Mouse (Mus musculus) liver, adult 2 months (tissue): ENCODE data around the gene Spata2. TPM values are rescaled to one million over a fixed set of nuclear protein-coding genes. Genes with fewer than 3 reads are reported as not detected.
A peak's percentile ranks its signal among the peaks of the same experiment; 100 is the strongest.

Source experiments
- DNase-seq: peaks from one replicate; pipeline ENCODE4 v3.0.0-alpha.2; 2011; ENCODE audit warnings: low read depth, low spot score; ENCODE audit errors: extremely low read depth
- H3K27ac ChIP-seq: fragments of 200-500 bp; replicated peaks from 2 replicates; pipeline ENCODE4 v1.5.1; 2012; ENCODE audit warnings: low read depth, mild to moderate bottlenecking, control low read depth, inconsistent platforms, low read length; ENCODE audit not compliant: insufficient read depth
- H3K27me3 ChIP-seq: fragments of 200-500 bp; 2 replicates; pipeline ENCODE4 v1.6.1; 2012; ENCODE audit warnings: mild to moderate bottlenecking, moderate library complexity, low read length, inconsistent platforms; ENCODE audit not compliant: control insufficient read depth, insufficient read depth
- H3K36me3 ChIP-seq: fragments of 200-500 bp; 2 replicates; pipeline ENCODE4 v1.6.1; 2012; ENCODE audit warnings: low read length, inconsistent platforms; ENCODE audit not compliant: control insufficient read depth, insufficient read depth
- H3K4me1 ChIP-seq: fragments of 200-500 bp; 2 replicates; pipeline ENCODE4 v1.6.1; 2011; ENCODE audit warnings: low read length; ENCODE audit not compliant: control insufficient read depth, insufficient read depth
- H3K4me3 ChIP-seq: fragments of 200-500 bp; 2 replicates; pipeline ENCODE4 v1.5.1; 2011; ENCODE audit warnings: low read depth, mild to moderate bottlenecking, control low read depth, low read length, moderate library complexity; ENCODE audit not compliant: insufficient read depth
- H3K79me2 ChIP-seq: fragments of 200-500 bp; 2 replicates; pipeline ENCODE4 v1.6.1; 2012; ENCODE audit warnings: inconsistent platforms, mild to moderate bottlenecking, low read length, moderate library complexity; ENCODE audit not compliant: control insufficient read depth, insufficient read depth
- H3K9ac ChIP-seq: fragments of 200-500 bp; 2 replicates; pipeline ENCODE4 v1.6.1; 2012; ENCODE audit warnings: low read depth, mild to moderate bottlenecking, control low read depth, inconsistent platforms, low read length
- CTCF ChIP-seq: fragments of 200-500 bp; IDR thresholded peaks from 2 replicates; pipeline ENCODE4 v1.5.1; 2011; ENCODE audit warnings: low read depth, low read length, control low read depth
- POLR2A ChIP-seq: fragments of 200-500 bp; IDR thresholded peaks from 2 replicates; pipeline ENCODE4 v1.6.1; 2011; ENCODE audit warnings: low read length, control low read depth; ENCODE audit not compliant: insufficient read depth; ENCODE audit errors: extremely low read depth
- WGBS: fragments of 180-500 bp; shearing (Covaris S2); methylation state at CpG from one replicate; pipeline ENCODE4 v1.1.7; 2018; 5-methylcytosine and 5-hydroxymethylcytosine counted together
- polyA plus RNA-seq: library from polyadenylated mRNA; depleted of rRNA; stranded (reverse); fragments of >200 nt; gene quantifications from 2 replicates; pipeline ENCODE4 v1.2.3, GENCODE M21; 2012
- total RNA-seq: library from RNA; depleted of rRNA; stranded (reverse); fragments of >200 nt; gene quantifications from 2 replicates; pipeline ENCODE4 v1.2.3, GENCODE M21; 2014

Spata2 gene
- total and polyA plus RNA-seq, 2 experiments = 2.5 to 10.7 TPM

- Histone ChIP-seq H3K27me3 (no peaks in the 10 kb centered on the region), H3K36me3 (no peaks in the 10 kb centered on the region), H3K27ac (no peak overlapping the region), H3K9ac (no peak overlapping the region), H3K4me1 (peaks cover 2% of the 10 kb centered on the region; the same call in 1 of the 2 replicates), H3K79me2 (peaks cover 4% of the 10 kb centered on the region; the same call in 1 of the 2 replicates), H3K4me3 (no peak overlapping the region)
- WGBS = 68% methylated on average over 5 of the region's 5 CpGs
- DNase-seq = peak; percentile 39
- peak; percentile 71 for TF ChIP-seq CTCF
- no peak for TF ChIP-seq POLR2A
Observed at GRCm38 (mm10) chr2:167497272-167497671, 4.6 kb upstream of the Spata2 start.

GRCm38 (mm10) chr2:167496437-167496836 lies 3.8 kb upstream of the Spata2 start:
- DNase-seq = peak; percentile 37
- H3K4me1 ChIP-seq = peaks cover 6% of the 10 kb centered on the region
- 74% methylated on average over 7 of the region's 7 CpGs for WGBS
- H3K36me3 ChIP-seq = no peaks in the 10 kb centered on the region
- peaks cover 11% of the 10 kb centered on the region; the same call in 1 of the 2 replicates for H3K79me2 ChIP-seq
- no peak overlapping the region for H3K4me3 ChIP-seq
- no peak overlapping the region for H3K9ac ChIP-seq
- H3K27me3 ChIP-seq = no peaks in the 10 kb centered on the region
- H3K27ac ChIP-seq = no peak overlapping the region
- TF ChIP-seq CTCF = no peak
- no peak for TF ChIP-seq POLR2A

DNA sequence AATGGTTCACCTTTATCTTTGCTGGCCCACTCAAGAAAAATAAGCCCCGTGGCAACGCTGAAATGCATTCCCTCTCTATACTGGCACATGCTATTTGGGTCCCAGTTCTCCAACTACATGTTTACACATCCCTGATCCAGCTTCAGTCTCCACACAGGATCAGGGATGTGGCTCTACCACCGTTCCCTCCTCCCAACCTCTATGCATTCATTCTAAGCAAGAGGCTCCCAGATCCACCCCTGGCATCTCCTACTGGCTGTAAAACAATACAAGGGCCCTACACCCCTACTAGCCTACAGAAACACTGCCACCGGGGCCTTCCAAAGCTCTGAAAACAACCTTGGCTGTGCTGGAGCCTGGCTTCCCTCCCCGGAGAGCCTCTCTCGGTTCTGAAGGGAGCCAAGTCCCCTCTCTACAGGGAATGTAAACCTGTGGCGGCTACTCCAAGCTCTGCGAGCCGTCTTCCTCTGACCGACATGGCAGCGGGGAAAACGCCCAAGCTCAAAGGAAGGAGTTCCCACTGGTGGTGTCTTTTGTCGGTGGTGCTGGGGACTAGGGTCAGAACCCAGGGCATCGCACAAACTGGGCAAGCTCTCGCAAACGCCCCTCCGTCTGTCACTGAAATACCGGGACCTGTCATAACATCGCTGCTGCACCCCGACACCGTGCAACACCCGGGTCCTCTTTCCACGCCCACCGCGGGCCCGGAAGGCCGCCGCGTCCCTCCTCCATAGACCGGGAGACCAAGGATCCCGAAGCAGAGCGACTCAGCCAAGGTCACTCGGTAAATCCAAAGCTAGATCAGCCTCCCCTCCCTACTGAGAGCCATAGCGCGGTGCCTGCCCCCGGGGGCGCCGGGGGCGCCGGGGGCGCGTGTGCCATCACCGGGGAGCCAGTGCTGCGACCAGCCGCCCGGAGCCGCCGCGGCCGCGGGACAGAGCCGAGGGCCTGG lies 654 bp downstream of the Spata2 start, which contains the start of gene Rnf114:
Gene Rnf114, plus strand, starts transcription at position 889 of the 952 bp plus-strand sequence.
- Histone ChIP-seq H3K9ac (peak within 1 kb of the TSS; percentile 77), H3K27me3 (no peaks in the 10 kb centered on the region), H3K4me3 (peak within 1 kb of the TSS; percentile 70), H3K36me3 (no peaks in the 10 kb centered on the region), H3K4me1 (peaks cover 14% of the 10 kb centered on the region), H3K79me2 (peaks cover 28% of the 10 kb centered on the region; the same call in 1 of the 2 replicates), H3K27ac (peak within 1 kb of the TSS; percentile 84)
- 2% methylated on average over 52 of the region's 52 CpGs for WGBS
- TF ChIP-seq CTCF = no peak
- TF ChIP-seq POLR2A = no peak
- no peak for DNase-seq

DNA sequence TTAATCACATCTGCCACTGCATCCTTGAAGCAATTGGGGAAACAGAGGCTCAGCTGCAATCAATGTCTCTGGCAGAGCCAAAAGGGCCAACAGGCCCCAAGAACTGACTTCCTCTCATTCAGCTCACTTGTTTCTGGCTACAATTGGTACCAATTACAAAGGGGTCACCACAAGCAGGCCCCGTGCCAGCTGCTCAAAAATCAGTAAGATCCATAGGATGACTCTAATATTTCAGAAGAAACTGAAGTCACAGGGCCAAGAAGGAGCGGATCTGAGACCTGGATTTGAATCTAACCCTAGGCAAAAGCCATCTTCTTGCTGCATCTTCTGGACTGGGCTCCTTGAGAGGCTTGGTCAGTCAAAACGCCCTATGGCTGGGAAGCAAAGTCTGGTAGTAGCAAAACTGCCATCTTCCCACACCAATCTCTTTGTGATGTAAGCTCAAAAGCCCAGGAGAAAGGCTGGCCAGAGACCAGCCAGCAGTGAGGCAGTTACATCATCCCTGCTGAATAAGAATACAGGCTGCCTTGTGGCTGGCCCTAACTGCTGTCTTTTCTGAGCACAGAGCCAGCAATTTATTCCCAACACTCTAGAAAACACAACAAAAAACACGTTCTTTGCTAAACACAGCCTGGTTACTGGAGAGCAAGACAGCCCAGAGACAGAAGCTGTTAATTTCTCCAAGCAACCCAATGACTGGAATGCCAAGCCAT lies 1.7 kb downstream of the Spata2 start:
- H3K27me3 ChIP-seq = no peaks in the 10 kb centered on the region
- no peaks in the 10 kb centered on the region for H3K36me3 ChIP-seq
- no peak overlapping the region for H3K27ac ChIP-seq
- DNase-seq = peak; percentile 45
- WGBS = 62% methylated on average over 4 of the region's 4 CpGs
- H3K4me1 ChIP-seq = peaks cover 20% of the 10 kb centered on the region
- TF ChIP-seq POLR2A (no peak), CTCF (no peak)
- no peak overlapping the region for H3K9ac ChIP-seq
- H3K4me3 ChIP-seq = no peak overlapping the region
- peaks cover 35% of the 10 kb centered on the region; the same call in 1 of the 2 replicates for H3K79me2 ChIP-seq

- no peak for TF ChIP-seq POLR2A
- TF ChIP-seq CTCF = no peak
- no peak overlapping the region for H3K27ac ChIP-seq
- peaks cover 47% of the 10 kb centered on the region; the same call in 1 of the 2 replicates for H3K79me2 ChIP-seq
- peaks cover 25% of the 10 kb centered on the region for H3K4me1 ChIP-seq
- no peaks in the 10 kb centered on the region for H3K27me3 ChIP-seq
- DNase-seq = peak; percentile 25
- WGBS = 53% methylated on average over 6 of the region's 6 CpGs
- no peaks in the 10 kb centered on the region for H3K36me3 ChIP-seq
- H3K4me3 ChIP-seq = no peak overlapping the region
- no peak overlapping the region for H3K9ac ChIP-seq
Observed at GRCm38 (mm10) chr2:167487994-167488393, 4.7 kb downstream of the Spata2 start.
